Mouse (Mus musculus): ENCODE data around the gene Ankrd1.
A peak's percentile ranks its signal among the peaks of the same experiment; 100 is the strongest.

Gene Ankrd1

GRCm38 (mm10) chr19:36110465-36110864 is 9.4 kb downstream of the Ankrd1 start:
- DNase-seq (ENCODE audit: low read depth, low spot score): no peak

DNA sequence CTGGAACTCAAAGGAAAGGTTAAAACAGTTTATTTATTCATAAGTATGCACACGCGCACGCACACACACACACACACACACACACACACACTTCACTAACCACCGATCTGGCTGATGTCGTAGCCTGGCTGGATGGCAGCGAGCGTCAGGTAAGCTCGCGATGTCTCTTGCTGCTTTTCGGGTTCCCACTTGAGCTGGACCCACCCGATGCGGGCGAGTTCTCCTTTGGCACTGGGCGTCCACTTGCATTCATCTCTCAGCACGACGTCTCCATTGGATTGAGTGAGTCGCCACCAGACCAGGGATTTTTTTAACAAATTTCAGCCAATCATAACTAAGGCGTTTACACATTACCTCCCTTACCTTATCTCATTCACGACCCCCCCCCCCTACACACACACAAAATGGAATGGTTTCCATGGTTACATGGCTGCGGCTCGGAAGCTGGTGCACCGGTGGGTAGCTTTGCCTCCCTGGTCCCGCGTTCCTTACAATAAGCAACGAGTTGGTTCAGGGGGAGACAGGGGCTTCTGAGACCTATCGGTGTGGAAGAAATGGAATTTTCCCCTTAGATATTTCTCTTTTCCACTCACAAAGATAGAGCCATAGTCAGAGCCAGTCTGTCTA is 10.5 kb downstream of the Ankrd1 start:
- no peak for DNase-seq (ENCODE audit: low read depth, low spot score)

DNA sequence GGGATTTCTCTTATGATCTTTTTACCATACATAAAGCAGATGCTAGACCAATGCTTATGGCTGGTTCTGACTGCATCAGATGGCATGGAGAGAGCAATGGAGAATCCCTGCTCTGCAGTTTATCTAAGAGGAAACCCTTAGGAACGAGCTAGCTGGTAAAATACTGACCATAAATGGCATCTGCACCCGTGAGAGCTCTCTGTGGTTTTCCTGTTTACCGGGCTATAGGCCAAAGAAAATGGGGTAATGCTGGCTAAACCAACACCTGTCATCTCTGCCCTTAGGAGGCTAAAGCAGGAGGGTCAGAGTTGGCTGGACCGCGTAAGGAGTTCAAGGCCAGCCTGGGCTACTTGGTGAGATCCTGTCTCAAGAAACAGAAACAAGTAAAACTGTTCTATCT is 16.0 kb downstream of the Ankrd1 start:
- DNase-seq (ENCODE audit: low read depth, low spot score): no peak

- DNase-seq (ENCODE audit: low read depth, low spot score): peak; percentile 49
Measured at GRCm38 (mm10) chr19:36098916-36099315, 21.0 kb downstream of the Ankrd1 start.

DNA sequence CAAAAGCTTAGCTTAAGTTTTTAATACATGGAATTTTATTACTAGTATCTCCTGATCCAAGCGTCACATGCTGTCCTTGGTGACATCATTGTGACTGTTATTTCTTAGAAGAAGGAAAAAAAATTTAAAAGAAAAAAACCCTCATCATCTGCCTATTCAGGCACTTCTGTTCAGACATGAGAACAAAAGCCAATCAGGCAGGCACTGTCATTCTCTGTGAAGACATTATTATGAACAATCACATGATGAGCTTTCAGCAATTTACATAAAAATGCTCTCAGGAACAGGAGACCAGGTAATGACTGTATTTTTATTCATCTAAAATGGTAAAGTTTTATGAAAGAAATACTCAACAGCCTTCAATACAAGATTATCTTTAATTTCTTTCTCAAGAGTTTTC is 21.6 kb downstream of the Ankrd1 start:
- DNase-seq (ENCODE audit: low read depth, low spot score): no peak

DNA sequence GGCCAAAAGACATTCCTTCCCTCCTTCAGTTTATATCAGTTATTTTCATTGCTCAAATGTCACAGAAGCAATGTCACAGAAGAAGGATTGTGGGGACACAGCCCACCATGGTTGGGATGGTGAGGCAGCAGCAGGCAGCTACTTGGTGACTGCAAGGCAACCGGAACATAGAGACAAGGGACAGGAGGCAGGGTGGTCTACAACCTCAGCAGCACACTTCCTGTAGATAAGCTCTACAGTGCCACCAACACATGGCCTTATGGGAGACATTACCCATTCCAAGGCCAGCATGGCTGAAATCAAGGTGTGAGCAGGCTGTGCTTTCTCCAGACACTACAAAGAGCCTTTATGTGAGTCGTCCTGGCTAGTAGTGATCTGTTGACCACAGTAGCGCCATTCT is 22.7 kb downstream of the Ankrd1 start:
- DNase-seq (ENCODE audit: low read depth, low spot score): no peak

GRCm38 (mm10) chr19:36090781-36091180 is 29.1 kb downstream of the Ankrd1 start:
- peak; percentile 63 for DNase-seq (ENCODE audit: low read depth, low spot score)

- DNase-seq (ENCODE audit: low read depth, low spot score): peak; percentile 95
Measured at GRCm38 (mm10) chr19:36083262-36084225, 36.4 kb downstream of the Ankrd1 start, which contains the start of gene Rpp30. Gene Rpp30 (plus strand): TSS chr19:36083716.

DNA sequence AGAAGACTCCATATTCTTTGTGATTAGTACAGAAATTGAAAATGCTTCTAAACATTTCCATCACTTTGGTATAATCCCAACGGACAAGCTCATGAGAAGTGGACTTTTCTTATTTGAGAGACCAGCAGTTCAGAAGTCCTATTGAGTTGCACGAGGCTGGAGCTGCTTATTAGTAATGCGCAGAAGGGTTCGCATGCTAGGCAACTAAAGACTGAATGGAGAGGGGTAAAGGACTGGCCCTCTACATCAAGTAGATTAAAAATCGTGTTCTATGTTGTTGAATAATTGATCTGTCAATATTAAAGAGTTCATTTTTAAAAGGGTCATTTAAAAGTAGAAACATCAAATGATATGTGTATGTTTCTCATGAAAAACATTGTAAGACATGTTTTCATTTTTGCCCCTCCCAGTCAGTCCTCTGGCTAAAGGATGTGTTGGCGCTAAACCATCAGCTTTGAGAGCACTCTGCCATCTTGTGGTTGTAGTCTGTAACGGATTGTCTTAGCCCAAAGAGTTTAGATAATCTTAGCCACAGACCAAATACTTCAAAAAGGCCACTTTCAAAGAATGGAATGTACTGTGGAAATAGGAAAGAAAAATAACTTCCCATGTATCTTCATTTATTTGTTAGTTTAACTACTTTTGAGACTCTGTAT is 37.2 kb downstream of the Ankrd1 start:
- peak; percentile 87 for DNase-seq (ENCODE audit: low read depth, low spot score)

GRCm38 (mm10) chr19:36062801-36063529 is 56.9 kb downstream of the Ankrd1 start:
- no peak for DNase-seq (ENCODE audit: low read depth, low spot score)
